Mouse (Mus musculus): ENCODE results near the gene Golga3. TPM values are rescaled to one million over a fixed set of nuclear protein-coding genes. Genes with fewer than 3 reads are reported as not detected.

Gene Golga3
- total RNA-seq (2023): 10 to 100 TPM; 22.5 to 23.7 TPM

GRCm38 (mm10) chr5:110176362-110177020 lies at the start of gene Golga3:
Golga3 (plus strand) TSS chr5:110176701.

GRCm38 (mm10) chr5:110135293-110136086 lies 41.0 kb upstream of the Golga3 start, which contains the start of gene Chfr:
Chfr (plus strand) TSS chr5:110135842.

DNA sequence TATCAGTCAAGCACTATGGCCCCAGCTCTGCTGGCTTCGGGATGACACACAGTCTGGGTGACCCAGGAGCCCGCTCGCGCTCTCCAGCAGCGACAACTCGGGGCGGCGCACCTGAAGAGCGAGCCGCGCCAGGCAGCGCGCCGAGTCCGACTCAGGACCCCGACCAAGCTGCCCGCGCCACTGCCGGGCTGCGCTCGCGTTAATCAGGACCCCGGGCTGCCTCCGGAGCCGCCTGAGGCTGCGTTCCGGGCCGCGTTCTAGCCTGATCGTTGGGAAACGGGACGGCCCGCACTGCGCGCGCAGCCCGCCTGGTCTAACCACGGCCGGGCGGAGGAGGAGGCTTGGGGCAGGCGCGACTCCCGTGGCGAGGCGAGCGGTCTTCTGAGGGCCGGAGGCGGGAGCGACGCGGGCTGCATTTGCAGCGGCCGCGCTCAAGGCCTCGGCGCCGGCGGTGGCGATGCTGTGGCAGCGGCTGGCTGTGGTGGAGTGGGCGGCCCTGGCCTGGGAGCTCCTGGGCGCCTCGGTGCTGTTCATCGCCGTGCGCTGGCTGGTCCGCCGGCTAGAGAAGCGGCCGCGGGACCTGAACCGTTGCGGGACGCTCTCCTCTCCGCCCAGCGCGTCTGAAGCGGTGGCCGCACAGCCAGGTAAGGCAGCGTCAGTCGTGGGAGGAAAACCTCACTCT lies 54.4 kb downstream of the Golga3 start, which contains the start of gene Ankle2:
Ankle2 (plus strand) TSS at position 225 of the 682 bp plus-strand sequence.

GRCm38 (mm10) chr5:110269141-110270101 lies 92.9 kb downstream of the Golga3 start, which contains the start of gene Pgam5:
Pgam5 (minus strand) TSS chr5:110269913.

Other genes with a start within 250 kb of the Golga3 start
- gene Zfp932, start 180.2 kb upstream of the Golga3 start, total RNA-seq (2023): 1 to 10 TPM; 7.7 to 8.6 TPM
- 1 to 10 TPM; 3.8 to 6.5 TPM for gene Gm17655, start 104.2 kb upstream of the Golga3 start, total RNA-seq (2023)
- gene Gm35315, start 82.3 kb upstream of the Golga3 start, total RNA-seq (2023): under 1 TPM; 0.13 to 0.35 TPM
- gene Plcxd1, start 76.7 kb upstream of the Golga3 start, total RNA-seq (2023): under 1 TPM in 1 of 2 experiments, not detected in 1; 0.13 TPM
- 10 to 100 TPM; 44.7 to 48.2 TPM for gene Gtpbp6, start 68.5 kb upstream of the Golga3 start, total RNA-seq (2023)
- gene Zfp605, start 66.6 kb upstream of the Golga3 start, total RNA-seq (2023): 1 to 10 TPM; 3.1 to 3.8 TPM
- 10 to 100 TPM; 68.8 to 71.2 TPM for gene Chfr, start 40.9 kb upstream of the Golga3 start, total RNA-seq (2023)
- 10 to 100 TPM; 48.0 to 51.1 TPM for gene Ankle2, start 54.3 kb downstream of the Golga3 start, total RNA-seq (2023)
- 10 to 100 TPM; 11.7 to 13.5 TPM for gene Pgam5, start 93.2 kb downstream of the Golga3 start, total RNA-seq (2023)
- gene Pxmp2, start 109.5 kb downstream of the Golga3 start, total RNA-seq (2023): 1 to 10 TPM; 3.3 to 3.4 TPM
- 10 to 100 TPM; 25.1 to 27.5 TPM for gene Pole, start 109.6 kb downstream of the Golga3 start, total RNA-seq (2023)
- not detected for gene P2rx2, start 166.5 kb downstream of the Golga3 start, total RNA-seq (2023)
- gene Lrcol1, start 168.0 kb downstream of the Golga3 start, total RNA-seq (2023): not detected